ENCODE assay signal across 14 mouse cellular contexts in the genomic region with DNA sequence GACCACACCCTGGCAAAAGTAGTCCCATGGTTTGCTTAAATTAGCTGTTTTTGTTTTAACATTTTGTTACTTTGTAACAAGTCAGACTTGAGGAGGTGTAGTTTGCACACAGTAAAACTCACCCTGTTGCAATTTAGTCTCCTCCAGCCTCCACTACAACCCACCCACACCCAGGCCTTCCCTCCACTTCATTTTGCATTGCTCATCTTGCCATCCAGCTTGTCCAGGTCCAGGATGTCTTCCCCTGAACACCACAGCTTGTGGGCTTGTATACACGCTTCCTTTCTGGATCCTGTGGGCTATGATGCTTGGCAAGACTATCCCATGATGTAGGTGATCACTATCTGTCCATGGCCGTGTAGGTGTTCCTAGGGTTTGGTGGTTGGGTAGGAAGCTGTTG. TPM values are rescaled to one million over a fixed set of nuclear protein-coding genes. Genes with fewer than 3 reads are reported as not detected.
A peak's percentile ranks its signal among the peaks of the same experiment; 100 is the strongest.
DNase-seq lines count a peak whose midpoint lies in the region; ATAC-seq lines count a peak whose summit lies in the region.
"Had no signal": no experiment of that assay in that cellular context is flagged by ENCODE, and none has a peak within 500 bp of the region (broad histone marks: within the 10 kb centered on the region; RNA-seq: fewer than 3 reads in every experiment).

No protein-coding gene starts in this region.

- peak; percentile 15; the same call in 1 of the 2 replicates for ATAC-seq in frontal cortex, adult (ENCODE audit: low TSS enrichment)
- ATAC-seq: forebrain, embryonic 13.5 days; forebrain, postnatal 0 days had no signal

- intact Hi-C loops in left cerebral cortex, postnatal 36 days (cut with DNase I) = loop anchor here (2.0 to 10.0 kb wide), 4 partner anchors 53 to 147 kb away; partner anchors contain the start of gene Ddx56
- intact Hi-C loops in left cerebral cortex, postnatal 4 days (cut with DNase I) = no loop called here
- intact Hi-C loops in heart, postnatal 25 days (cut with DNase I) = no loop called here

- DNase-seq in frontal cortex, postnatal 25 days (ENCODE audit: low spot score in 2 of 2) = no peak
- DNase-seq in left cerebral cortex, postnatal 36 days (ENCODE audit: low spot score in 2 of 2) = peak; percentile 26 to 50
- no peak for DNase-seq in left cerebral cortex, postnatal 4 days
- peak; percentile 27 for DNase-seq in right cerebral cortex, postnatal 25 days
- DNase-seq in right cerebral cortex, postnatal 10 days (ENCODE audit: low spot score in 2 of 2) = no peak
- no peak for DNase-seq in heart, postnatal 25 days (ENCODE audit: low spot score)
- DNase-seq: adrenal gland, postnatal 10 days; cerebellum, adult 11-12 months; cerebellum, adult 9-11 months; forebrain, postnatal 0 days; gastrocnemius, postnatal 14 days; heart, postnatal 36 days had no signal

RNA-seq across cellular contexts. Expression of gene Camk2b, which starts 51.8 kb away (rescaled TPM):
- total RNA-seq in left cerebral cortex, postnatal 36 days (2021) = 100 to 1,000 TPM; 644 to 664 TPM
- 100 to 1,000 TPM; 593 to 607 TPM for total RNA-seq in left cerebral cortex, postnatal 4 days (2021)
- 1 to 10 TPM; 6.2 to 6.5 TPM for total RNA-seq in heart, postnatal 25 days (2021)

Comparison
In these comparisons a context has a peak if more than half of its experiments do, and no peak if none do; other contexts are left out.
1. DNase-seq: peak in left cerebral cortex, postnatal 36 days (2 of 2) and right cerebral cortex, postnatal 25 days (single experiment); none in frontal cortex, postnatal 25 days (0 of 2), left cerebral cortex, postnatal 4 days (single experiment), right cerebral cortex, postnatal 10 days (0 of 2) and heart, postnatal 25 days (single experiment).
2. RNA of gene Camk2b, which starts 51.8 kb away (total RNA-seq): 644 to 664 TPM in left cerebral cortex, postnatal 36 days and 593 to 607 TPM in left cerebral cortex, postnatal 4 days; 6.2 to 6.5 TPM in heart, postnatal 25 days; every median in the first group is over 10 times any median in the second.